ENCODE assay signal across 25 mouse cellular contexts in the genomic region with DNA sequence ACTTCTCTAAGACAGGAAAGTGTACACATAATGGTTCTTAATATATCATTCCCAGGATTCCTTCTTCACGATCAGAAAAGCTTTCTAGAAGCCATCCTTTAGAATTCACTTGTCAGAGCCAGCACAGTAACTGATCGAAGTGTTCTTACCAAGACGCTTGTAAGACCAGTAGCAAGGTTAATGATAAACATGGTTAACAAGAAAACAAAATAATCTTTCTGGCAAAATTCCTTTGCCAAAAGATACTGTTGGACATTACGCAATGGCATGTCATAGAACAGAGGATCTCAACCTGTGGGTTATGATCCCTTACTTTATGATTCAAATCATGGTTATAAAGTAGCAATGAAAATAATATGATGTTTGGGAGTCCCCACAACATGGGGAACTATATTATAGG. TPM values are rescaled to one million over a fixed set of nuclear protein-coding genes. Genes with fewer than 3 reads are reported as not detected.
DNase-seq lines count a peak whose midpoint lies in the region; ATAC-seq and TF ChIP-seq lines count a peak whose summit lies in the region.
"Had no signal": no experiment of that assay in that cellular context is flagged by ENCODE, and none has a peak within 500 bp of the region (broad histone marks: within the 10 kb centered on the region; RNA-seq: fewer than 3 reads in every experiment).

No protein-coding gene starts in this region.

- no peak for TF ChIP-seq CTCF in kidney, adult 2 months (conservative IDR thresholded peaks at IDR 0.05; ENCODE audit: insufficient read depth, insufficient read length, low read depth, low read length)
- no peak for TF ChIP-seq CTCF in liver, adult 2 months (IDR thresholded peaks at IDR 0.05; ENCODE audit: low read depth, low read length)
- no peak for TF ChIP-seq CTCF in small intestine, adult 2 months (IDR thresholded peaks at IDR 0.05; ENCODE audit: extremely low read depth, insufficient read length, insufficient replicate concordance, low read depth, low read length)

- no peaks in the 10 kb centered on the region for H3K36me3 ChIP-seq in kidney, adult 2 months (ENCODE audit: control insufficient read depth, insufficient read depth, low read length)
- H3K36me3 ChIP-seq in kidney, embryonic 15.5 days: no peaks in the 10 kb centered on the region
- H3K36me3 ChIP-seq in liver, adult 2 months (ENCODE audit: control insufficient read depth, insufficient read depth, low read length): no peaks in the 10 kb centered on the region
- H3K36me3 ChIP-seq in small intestine, adult 2 months (ENCODE audit: control insufficient read depth, insufficient read depth, low read length): no peaks in the 10 kb centered on the region
- H3K36me3 ChIP-seq in midbrain, embryonic 16.5 days (ENCODE audit: control insufficient read depth, insufficient read depth, low read length): no peaks in the 10 kb centered on the region
- H3K36me3 ChIP-seq: embryonic facial prominence, embryonic 13.5 days; embryonic facial prominence, embryonic 15.5 days; forebrain, embryonic 10.5 days; forebrain, embryonic 12.5 days had no signal

- peak; percentile 79 for DNase-seq in kidney, adult 2 months
- DNase-seq in liver, adult 2 months (ENCODE audit: extremely low read depth, low read depth, low spot score): peak; percentile 93
- no peak for DNase-seq in liver
- peak; percentile 46 for DNase-seq in large intestine, adult 2 months (ENCODE audit: low read depth, low spot score)
- no peak for DNase-seq in lung, postnatal 25 days (ENCODE audit: low spot score)
- DNase-seq: adrenal gland, adult 2 months; adrenal gland, postnatal 10 days; adrenal gland, postnatal 25 days; cerebellum, adult 11 months; cerebellum, adult 18-20 months; cerebellum, adult 8-10 months; cerebellum, adult 9-11 months; cerebellum, postnatal 14 days; cerebellum, postnatal 36 days; embryo, embryonic 11 days had no signal

- no peak overlapping the region for H3K9ac ChIP-seq in kidney, embryonic 15.5 days
- H3K9ac ChIP-seq in liver, adult 2 months (ENCODE audit: low read depth, low read length): no peak overlapping the region; the same call in 1 of the 2 replicates
- H3K9ac ChIP-seq in midbrain, embryonic 16.5 days (ENCODE audit: low read depth, low read length): no peak overlapping the region
- H3K9ac ChIP-seq: embryonic facial prominence, embryonic 13.5 days; embryonic facial prominence, embryonic 15.5 days; forebrain, embryonic 12.5 days had no signal

- no peak overlapping the region for H3K4me3 ChIP-seq in kidney, adult 2 months (ENCODE audit: insufficient read depth, low read depth, low read length)
- no peak overlapping the region for H3K4me3 ChIP-seq in kidney, embryonic 15.5 days (replicated peaks)
- H3K4me3 ChIP-seq in liver, adult 2 months (ENCODE audit: insufficient read depth, low read depth, low read length): no peak overlapping the region
- H3K4me3 ChIP-seq in small intestine, adult 2 months (ENCODE audit: low read depth, low read length): no peak overlapping the region
- no peak overlapping the region for H3K4me3 ChIP-seq in midbrain, embryonic 16.5 days (ENCODE audit: low read depth, low read length)
- H3K4me3 ChIP-seq: embryonic facial prominence, embryonic 13.5 days; embryonic facial prominence, embryonic 15.5 days; erythroblast, embryonic 14.5 days; forebrain, embryonic 10.5 days; forebrain, embryonic 12.5 days had no signal

- no peak for TF ChIP-seq POLR2A in kidney, adult 2 months (IDR thresholded peaks at IDR 0.05; ENCODE audit: low read depth, low read length)
- TF ChIP-seq POLR2A in liver, adult 2 months (IDR thresholded peaks at IDR 0.05; ENCODE audit: extremely low read depth, insufficient read depth, low read length): no peak
- no peak for TF ChIP-seq POLR2A in small intestine, adult 2 months (IDR thresholded peaks at IDR 0.05; ENCODE audit: low read depth, low read length)

- H3K4me1 ChIP-seq in kidney, adult 2 months (ENCODE audit: control insufficient read depth, insufficient read depth, low read length): peaks cover 14% of the 10 kb centered on the region
- peaks cover 8% of the 10 kb centered on the region for H3K4me1 ChIP-seq in kidney, embryonic 15.5 days
- H3K4me1 ChIP-seq in liver, adult 2 months (ENCODE audit: control insufficient read depth, insufficient read depth, low read length): peaks cover 13% of the 10 kb centered on the region
- H3K4me1 ChIP-seq in small intestine, adult 2 months (ENCODE audit: control insufficient read depth, insufficient read depth, insufficient read length, low read length): peaks cover 11% of the 10 kb centered on the region; the same call in 1 of the 2 replicates
- H3K4me1 ChIP-seq in midbrain, embryonic 16.5 days (ENCODE audit: control insufficient read depth, insufficient read depth, low read length): peaks cover 3% of the 10 kb centered on the region

- peaks cover 9% of the 10 kb centered on the region; the same call in 1 of the 2 replicates for H3K79me2 ChIP-seq in liver, adult 2 months (ENCODE audit: control insufficient read depth, insufficient read depth, low read length)

- peak overlapping the region; percentile 80 for H3K27ac ChIP-seq in kidney, adult 2 months (ENCODE audit: insufficient read depth, low read depth, low read length)
- H3K27ac ChIP-seq in kidney, embryonic 15.5 days: no peak overlapping the region
- H3K27ac ChIP-seq in liver, adult 2 months (replicated peaks; ENCODE audit: insufficient read depth, low read depth, low read length): peak overlapping the region; percentile 92
- H3K27ac ChIP-seq in small intestine, adult 2 months (ENCODE audit: insufficient read depth, low read depth, low read length): peak overlapping the region; percentile 50; the same call in 1 of the 2 replicates
- no peak overlapping the region for H3K27ac ChIP-seq in midbrain, embryonic 16.5 days (ENCODE audit: low read length)
- H3K27ac ChIP-seq: embryonic facial prominence, embryonic 13.5 days; embryonic facial prominence, embryonic 15.5 days; forebrain, embryonic 10.5 days; forebrain, embryonic 12.5 days had no signal

- H3K9me3 ChIP-seq in kidney, embryonic 15.5 days (replicated peaks): no peaks in the 10 kb centered on the region
- H3K9me3 ChIP-seq in midbrain, embryonic 16.5 days (replicated peaks; ENCODE audit: control insufficient read depth, low read length, poor library complexity, severe bottlenecking): no peaks in the 10 kb centered on the region
- H3K9me3 ChIP-seq: embryonic facial prominence, embryonic 13.5 days; embryonic facial prominence, embryonic 15.5 days; forebrain, embryonic 10.5 days; forebrain, embryonic 12.5 days had no signal

- 46% methylated on average over 4 of the region's 4 CpGs for WGBS in kidney, adult 2 months
- 78% methylated on average over 4 of the region's 4 CpGs for WGBS in kidney, embryonic 15.5 days
- WGBS in liver, adult 2 months: 21% methylated on average over 4 of the region's 4 CpGs
- WGBS in large intestine, adult 2 months: 38% methylated on average over 4 of the region's 4 CpGs
- WGBS in small intestine, adult 2 months: 39% methylated on average over 4 of the region's 4 CpGs
- 86% methylated on average over 4 of the region's 4 CpGs for WGBS in midbrain, embryonic 16.5 days

- no peaks in the 10 kb centered on the region for H3K27me3 ChIP-seq in kidney, adult 2 months (replicated peaks; ENCODE audit: control insufficient read depth, insufficient read depth, low read length)
- H3K27me3 ChIP-seq in kidney, embryonic 15.5 days: no peaks in the 10 kb centered on the region
- H3K27me3 ChIP-seq in liver, adult 2 months (ENCODE audit: control insufficient read depth, insufficient read depth, low read length): no peaks in the 10 kb centered on the region
- no peaks in the 10 kb centered on the region for H3K27me3 ChIP-seq in small intestine, adult 2 months (ENCODE audit: control insufficient read depth, insufficient read depth, low read length)
- H3K27me3 ChIP-seq in midbrain, embryonic 16.5 days (ENCODE audit: control insufficient read depth, insufficient read depth, low read depth, low read length): no peaks in the 10 kb centered on the region
- H3K27me3 ChIP-seq: embryonic facial prominence, embryonic 13.5 days; embryonic facial prominence, embryonic 15.5 days; forebrain, embryonic 12.5 days had no signal

- ATAC-seq in kidney, embryonic 15.5 days (replicated peaks; ENCODE audit: low FRiP score): no peak
- ATAC-seq in midbrain, embryonic 16.5 days: no peak
- ATAC-seq: forebrain, embryonic 14.5 days had no signal

- H3K4me2 ChIP-seq in kidney, embryonic 15.5 days: no peak overlapping the region
- H3K4me2 ChIP-seq in midbrain, embryonic 16.5 days (ENCODE audit: low read length): no peak overlapping the region
- H3K4me2 ChIP-seq: embryonic facial prominence, embryonic 13.5 days; embryonic facial prominence, embryonic 15.5 days; forebrain, embryonic 12.5 days had no signal

RNA-seq across cellular contexts. Expression of gene Sec11a, which starts 3.9 kb away (rescaled TPM):
- polyA plus RNA-seq in kidney, adult 2 months (2012; rRNA removed): 64.0 and 93.1 TPM in 2 replicates
- polyA plus RNA-seq in kidney, embryonic 15.5 days (2015; fragmentation: Nextera tagmentation; extraction: Ambion mirVana): 217 and 223 TPM in 2 replicates
- total RNA-seq in liver, adult 2 months (2014; rRNA removed): 80.9 and 103 TPM in 2 replicates
- polyA plus RNA-seq in liver, adult 2 months (2012; rRNA removed): 52.0 and 64.6 TPM in 2 replicates
- polyA plus RNA-seq in large intestine, adult 2 months (2012; rRNA removed): 62.5 and 64.8 TPM in 2 replicates
- polyA plus RNA-seq in small intestine, adult 2 months (2012; rRNA removed): 16.7 and 32.0 TPM in 2 replicates
- polyA plus RNA-seq in midbrain, embryonic 16.5 days (2015; fragmentation: Nextera tagmentation; extraction: Ambion mirVana): 156 and 157 TPM in 2 replicates

RNA-seq across cellular contexts. Expression of gene Zfp592, which starts 42.0 kb away (rescaled TPM):
- 16.9 and 17.4 TPM in 2 replicates for polyA plus RNA-seq in kidney, adult 2 months (2012; rRNA removed)
- 14.1 and 16.2 TPM in 2 replicates for polyA plus RNA-seq in kidney, embryonic 15.5 days (2015; fragmentation: Nextera tagmentation; extraction: Ambion mirVana)
- total RNA-seq in liver, adult 2 months (2014; rRNA removed): 6.7 and 9.9 TPM in 2 replicates
- polyA plus RNA-seq in liver, adult 2 months (2012; rRNA removed): 6.8 and 11.3 TPM in 2 replicates
- polyA plus RNA-seq in large intestine, adult 2 months (2012; rRNA removed): 20.2 and 25.1 TPM in 2 replicates
- polyA plus RNA-seq in small intestine, adult 2 months (2012; rRNA removed): 13.4 and 21.8 TPM in 2 replicates
- polyA plus RNA-seq in midbrain, embryonic 16.5 days (2015; fragmentation: Nextera tagmentation; extraction: Ambion mirVana): 10.2 and 10.6 TPM in 2 replicates

RNA-seq across cellular contexts. Expression of gene Nmb, which starts 46.6 kb away (rescaled TPM):
- polyA plus RNA-seq in kidney, adult 2 months (2012; rRNA removed): 4.6 and 5.0 TPM in 2 replicates
- polyA plus RNA-seq in kidney, embryonic 15.5 days (2015; fragmentation: Nextera tagmentation; extraction: Ambion mirVana): 8.2 and 10.0 TPM in 2 replicates
- total RNA-seq in liver, adult 2 months (2014; rRNA removed): 0.65 and 0.67 TPM in 2 replicates
- 1.7 TPM in 1 of 2 replicates, not detected in the other for polyA plus RNA-seq in liver, adult 2 months (2012; rRNA removed)
- 2.0 and 2.1 TPM in 2 replicates for polyA plus RNA-seq in large intestine, adult 2 months (2012; rRNA removed)
- 2.0 and 2.3 TPM in 2 replicates for polyA plus RNA-seq in small intestine, adult 2 months (2012; rRNA removed)
- polyA plus RNA-seq in midbrain, embryonic 16.5 days (2015; fragmentation: Nextera tagmentation; extraction: Ambion mirVana): 4.6 and 5.9 TPM in 2 replicates
- total RNA-seq: common myeloid progenitor, adult 5-6 weeks had no signal
- polyA plus RNA-seq: erythroblast, embryonic 14.5 days had no signal

RNA-seq across cellular contexts. Expression of gene Wdr73, which starts 50.4 kb away (rescaled TPM):
- 15.4 and 16.1 TPM in 2 replicates for polyA plus RNA-seq in kidney, adult 2 months (2012; rRNA removed)
- polyA plus RNA-seq in kidney, embryonic 15.5 days (2015; fragmentation: Nextera tagmentation; extraction: Ambion mirVana): 36.7 and 37.5 TPM in 2 replicates
- 10.2 and 11.7 TPM in 2 replicates for total RNA-seq in liver, adult 2 months (2014; rRNA removed)
- 13.0 and 13.3 TPM in 2 replicates for polyA plus RNA-seq in liver, adult 2 months (2012; rRNA removed)
- 10.9 and 11.5 TPM in 2 replicates for polyA plus RNA-seq in large intestine, adult 2 months (2012; rRNA removed)
- 5.5 and 6.2 TPM in 2 replicates for polyA plus RNA-seq in small intestine, adult 2 months (2012; rRNA removed)
- 35.1 and 36.3 TPM in 2 replicates for polyA plus RNA-seq in midbrain, embryonic 16.5 days (2015; fragmentation: Nextera tagmentation; extraction: Ambion mirVana)

Comparison
In these comparisons a context has a peak if more than half of its experiments do, and no peak if none do; other contexts are left out.
1. DNase-seq: peak in kidney, adult 2 months (single experiment), liver, adult 2 months (single experiment) and large intestine, adult 2 months (single experiment); none in liver (single experiment) and lung, postnatal 25 days (single experiment).
2. H3K27ac ChIP-seq: peak in kidney, adult 2 months (single experiment), liver, adult 2 months (single experiment) and small intestine, adult 2 months (single experiment); none in kidney, embryonic 15.5 days (single experiment) and midbrain, embryonic 16.5 days (single experiment).